Mouse (Mus musculus): ENCODE results near the gene Afmid. TPM values are rescaled to one million over a fixed set of nuclear protein-coding genes. Genes with fewer than 3 reads are reported as not detected.
"Not testable (repeated sequence)": the region's sequence is repeated elsewhere in the genome, so short reads cannot be mapped to it uniquely, and the experiment has no call there.

Gene Afmid
- polyA plus RNA-seq, 1 experiment from 2014 or later: 2.4 TPM

GRCm38 (mm10) chr11:117809407-117810311, 16.1 kb upstream of the Afmid start, which contains the start of the genes Gm20708 and Syngr2:
TSS of gene Gm20708 (plus strand) at chr11:117809668.
TSS of gene Syngr2 (plus strand) at chr11:117809668.
- WGBS: under 1% methylated on average over 63 of the region's 75 CpGs
- H3K27me3 ChIP-seq (replicated peaks; ENCODE audit: insufficient read depth, low read length): no peaks in the 10 kb centered on the region
- H3K9me3 ChIP-seq (ENCODE audit: low read length): no peaks in the 10 kb centered on the region
- peak within 1 kb of the TSS; percentile 81 for H3K27ac ChIP-seq (ENCODE audit: low read length)
- DNase-seq (ENCODE audit: low spot score): peak; percentile 88
- H3K4me3 ChIP-seq (ENCODE audit: low read depth, low read length): peak within 1 kb of the TSS; percentile 96
- peak; percentile 76 for ATAC-seq
- H3K4me1 ChIP-seq (ENCODE audit: insufficient read depth, low read depth, low read length): peaks cover 13% of the 10 kb centered on the region; the same call in 1 of the 2 replicates
- peak within 1 kb of the TSS; percentile 98 for H3K4me2 ChIP-seq (replicated peaks; ENCODE audit: low read depth, low read length)
- H3K36me3 ChIP-seq (ENCODE audit: insufficient read depth, low read length): 0 out of 2 replicates have a peak, but pooled peaks cover 4% of the 10 kb centered on the region
- peak within 1 kb of the TSS; percentile 77 for H3K9ac ChIP-seq (replicated peaks; ENCODE audit: low read depth)
- TF ChIP-seq CTCF (IDR thresholded peaks at IDR 0.05) (no peak), EP300 (IDR thresholded peaks at IDR 0.05) (no peak)

- peak overlapping the region; percentile 81 for H3K27ac ChIP-seq (ENCODE audit: low read length)
- H3K9me3 ChIP-seq (ENCODE audit: low read length): no peaks in the 10 kb centered on the region
- peak overlapping the region; percentile 98 for H3K4me2 ChIP-seq (replicated peaks; ENCODE audit: low read depth, low read length)
- H3K9ac ChIP-seq (replicated peaks; ENCODE audit: low read depth): peak overlapping the region; percentile 77
- ATAC-seq: peak; percentile 93
- peaks cover 13% of the 10 kb centered on the region; the same call in 1 of the 2 replicates for H3K4me1 ChIP-seq (ENCODE audit: insufficient read depth, low read depth, low read length)
- no peaks in the 10 kb centered on the region for H3K27me3 ChIP-seq (replicated peaks; ENCODE audit: insufficient read depth, low read length)
- under 1% methylated on average over 21 of the region's 21 CpGs for WGBS
- H3K36me3 ChIP-seq (ENCODE audit: insufficient read depth, low read length): 0 out of 2 replicates have a peak, but pooled peaks cover 4% of the 10 kb centered on the region
- DNase-seq (ENCODE audit: low spot score): peak; percentile 96
- peak overlapping the region; percentile 96 for H3K4me3 ChIP-seq (ENCODE audit: low read depth, low read length)
- TF ChIP-seq EP300 (IDR thresholded peaks at IDR 0.05): no peak
- TF ChIP-seq CTCF (IDR thresholded peaks at IDR 0.05): peak; percentile 79
These were observed 15.2 kb upstream of the Afmid start for GRCm38 (mm10) chr11:117810401-117811046.

GRCm38 (mm10) chr11:117813867-117814266, 11.9 kb upstream of the Afmid start:
- ATAC-seq: no peak
- peaks cover 13% of the 10 kb centered on the region; the same call in 1 of the 2 replicates for H3K4me1 ChIP-seq (ENCODE audit: insufficient read depth, low read depth, low read length)
- H3K4me2 ChIP-seq (replicated peaks; ENCODE audit: low read depth, low read length): no peak overlapping the region
- WGBS: 40% methylated on average over 5 of the region's 5 CpGs
- no peaks in the 10 kb centered on the region for H3K27me3 ChIP-seq (replicated peaks; ENCODE audit: insufficient read depth, low read length)
- H3K4me3 ChIP-seq (ENCODE audit: low read depth, low read length): no peak overlapping the region
- H3K9ac ChIP-seq (replicated peaks; ENCODE audit: low read depth): no peak overlapping the region
- DNase-seq (ENCODE audit: low spot score): no peak
- H3K27ac ChIP-seq (ENCODE audit: low read length): no peak overlapping the region; the same call in 1 of the 2 replicates
- H3K36me3 ChIP-seq (ENCODE audit: insufficient read depth, low read length): 0 out of 2 replicates have a peak, but pooled peaks cover 4% of the 10 kb centered on the region
- TF ChIP-seq EP300 (IDR thresholded peaks at IDR 0.05): no peak; the same call in 1 of the 2 replicates
- TF ChIP-seq CTCF (IDR thresholded peaks at IDR 0.05): no peak
- H3K9me3 ChIP-seq (ENCODE audit: low read length): no peaks in the 10 kb centered on the region

DNA sequence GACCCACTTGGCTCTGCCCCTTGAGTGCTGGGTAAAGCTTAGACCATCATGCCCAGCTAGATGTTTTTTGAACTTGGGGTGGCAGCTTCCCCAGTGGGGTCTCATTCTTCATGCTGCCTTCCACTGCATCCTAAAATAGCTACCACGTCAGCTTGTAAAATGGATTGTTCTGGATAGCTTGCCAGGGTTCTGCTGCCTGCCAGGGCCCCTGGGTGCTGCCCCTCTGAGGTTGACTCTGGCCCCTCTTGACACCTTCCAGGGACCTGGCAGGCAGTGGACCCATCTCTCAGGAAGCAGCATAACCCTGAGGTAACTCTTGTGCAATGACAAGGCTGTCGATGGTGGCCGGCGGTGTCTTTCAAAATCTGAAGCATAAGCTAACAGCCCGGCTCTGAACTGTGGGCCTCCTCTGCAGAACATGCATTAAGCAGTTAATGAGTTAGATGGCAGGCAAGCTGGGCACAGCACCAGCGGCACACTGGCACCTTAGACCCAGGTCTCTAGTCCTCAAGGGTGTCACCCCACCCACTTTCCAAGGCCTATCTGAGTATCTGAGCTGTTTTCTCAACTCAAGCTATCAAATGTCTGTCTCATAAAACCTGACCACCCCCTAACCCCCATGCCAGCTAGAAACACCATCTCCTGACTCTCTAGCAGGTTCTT, 10.9 kb upstream of the Afmid start:
- TF ChIP-seq CTCF (IDR thresholded peaks at IDR 0.05): no peak
- TF ChIP-seq EP300 (IDR thresholded peaks at IDR 0.05): no peak
- DNase-seq (ENCODE audit: low spot score) (no peak), ATAC-seq (no peak)
- Histone ChIP-seq H3K27me3 (replicated peaks; ENCODE audit: insufficient read depth, low read length) (no peaks in the 10 kb centered on the region), H3K36me3 (ENCODE audit: insufficient read depth, low read length) (0 out of 2 replicates have a peak, but pooled peaks cover 4% of the 10 kb centered on the region), H3K4me1 (ENCODE audit: insufficient read depth, low read depth, low read length) (peaks cover 13% of the 10 kb centered on the region; the same call in 1 of the 2 replicates), H3K4me2 (replicated peaks; ENCODE audit: low read depth, low read length) (no peak overlapping the region), H3K9me3 (ENCODE audit: low read length) (no peaks in the 10 kb centered on the region), H3K4me3 (ENCODE audit: low read depth, low read length) (no peak overlapping the region), H3K27ac (ENCODE audit: low read length) (no peak overlapping the region), H3K9ac (replicated peaks; ENCODE audit: low read depth) (no peak overlapping the region)
- WGBS: 77% methylated on average over 6 of the region's 6 CpGs

GRCm38 (mm10) chr11:117815850-117816249, 9.9 kb upstream of the Afmid start:
- not testable (repeated sequence) for H3K4me2 ChIP-seq (replicated peaks; ENCODE audit: low read depth, low read length); H3K9ac ChIP-seq (replicated peaks; ENCODE audit: low read depth); H3K9me3 ChIP-seq (ENCODE audit: low read length); H3K36me3 ChIP-seq (ENCODE audit: insufficient read depth, low read length); H3K27me3 ChIP-seq (replicated peaks; ENCODE audit: insufficient read depth, low read length); H3K4me1 ChIP-seq (ENCODE audit: insufficient read depth, low read depth, low read length); H3K27ac ChIP-seq (ENCODE audit: low read length); DNase-seq (ENCODE audit: low spot score); H3K4me3 ChIP-seq (ENCODE audit: low read depth, low read length)
- 60% methylated on average over 9 of the region's 9 CpGs for WGBS
- ATAC-seq: peak; percentile 79

Data from lung, postnatal 0 days (tissue).